Mouse (Mus musculus) cerebellum, postnatal 4 days (tissue): ENCODE data around the gene Grap2.

Experiments used
- DNase-seq, 2 experiments: peaks; one replicate each; pipeline ENCODE4 v3.0.0; 2022; ENCODE audit warnings: low spot score in 2 of 2, mixed read lengths in 1 of 2

Gene Grap2

DNA sequence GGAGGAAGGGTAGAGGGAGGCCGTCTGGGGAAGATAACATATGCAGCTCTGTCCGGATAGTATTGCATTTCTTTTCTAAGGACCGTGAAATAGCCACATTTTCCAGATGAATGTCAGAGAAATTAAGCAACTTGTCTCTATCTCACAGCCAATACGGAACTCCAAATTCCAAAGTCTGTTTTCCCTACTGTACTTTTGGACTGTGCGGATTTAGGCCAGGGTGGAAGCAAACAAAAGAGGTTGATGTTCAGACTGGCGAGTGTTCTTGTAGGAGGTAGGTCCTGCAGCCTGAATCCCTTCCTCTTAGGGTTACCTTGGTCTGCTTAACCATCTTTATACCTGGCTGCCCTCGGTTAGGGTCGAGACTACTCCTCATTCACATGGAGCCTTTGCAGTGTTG lies 109.9 kb downstream of the Grap2 start:
- no peak for DNase-seq

DNA sequence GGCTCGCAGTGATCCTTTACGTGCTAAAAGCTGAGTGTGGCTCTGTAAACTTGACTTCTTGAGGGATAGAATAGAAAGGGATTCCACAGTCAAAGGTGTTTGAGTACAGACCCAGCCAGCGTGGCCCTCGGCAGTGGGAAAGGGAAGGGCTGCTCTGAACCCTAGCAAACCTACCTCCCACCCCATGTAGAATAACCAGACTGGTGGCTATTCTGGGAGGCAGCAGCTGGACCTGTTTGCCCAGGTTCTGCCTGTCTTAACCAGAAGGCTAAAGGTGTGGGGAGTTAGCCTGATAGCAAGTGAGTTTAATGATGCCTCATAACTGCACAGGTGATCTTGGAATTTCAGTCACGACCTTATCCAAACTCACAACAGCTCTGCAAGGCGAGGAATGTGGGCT lies 110.8 kb downstream of the Grap2 start:
- no peak for DNase-seq

DNA sequence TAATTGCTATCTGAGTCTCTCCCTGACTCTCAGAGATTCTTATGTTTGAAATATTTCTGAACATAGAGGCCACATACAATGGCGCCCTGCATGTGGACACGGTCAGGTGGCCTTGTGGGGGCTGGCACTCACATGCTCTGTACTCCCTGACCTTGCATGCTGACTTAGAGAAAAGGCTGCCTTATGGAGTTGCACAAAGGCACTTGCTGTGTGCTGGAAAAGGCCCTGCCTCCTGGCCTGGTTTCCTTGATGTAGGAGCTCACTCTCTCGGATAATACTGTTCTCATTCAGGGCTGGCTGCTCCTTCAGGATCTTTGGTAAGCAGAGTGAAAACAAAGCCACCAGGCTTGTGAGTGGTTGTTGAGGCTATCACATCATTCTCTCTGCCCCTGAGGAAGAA lies 111.6 kb downstream of the Grap2 start:
- no peak for DNase-seq

GRCm38 (mm10) chr15:80684786-80685602 lies 112.6 kb downstream of the Grap2 start:
- DNase-seq: no peak

DNA sequence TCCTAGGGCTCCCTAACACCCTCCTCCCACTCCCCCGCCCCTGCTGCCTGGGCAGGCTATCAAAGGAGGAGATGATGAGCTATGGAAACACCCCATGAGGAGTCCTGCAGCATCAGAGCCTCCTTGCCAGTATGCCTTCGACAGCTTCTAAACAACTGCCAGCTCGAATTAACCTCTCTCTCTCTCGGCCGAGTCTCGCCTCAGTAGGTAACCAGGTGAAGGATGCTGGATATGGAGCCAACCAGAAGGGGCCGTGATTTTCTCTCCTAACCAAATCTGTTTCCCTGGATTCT lies 113.2 kb downstream of the Grap2 start:
- no peak for DNase-seq

DNA sequence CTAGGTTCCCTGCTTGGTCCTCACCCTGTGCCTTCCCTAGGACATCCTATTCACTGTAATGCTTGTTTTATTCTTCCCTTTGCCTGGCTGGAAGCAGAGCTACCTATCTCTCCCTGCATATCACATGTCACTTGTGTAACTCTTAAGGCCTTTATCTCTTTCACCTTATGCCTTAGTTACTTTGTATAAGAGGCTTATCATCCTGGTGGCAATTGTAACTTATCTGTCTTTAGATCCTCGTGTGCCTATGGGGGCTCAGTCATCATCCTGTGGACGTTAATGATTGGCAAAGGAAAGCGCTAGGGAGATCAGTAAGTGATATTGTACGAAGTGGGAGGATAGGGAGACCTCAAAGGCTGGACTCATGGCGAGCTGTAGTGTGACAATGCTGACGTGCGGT lies 116.1 kb downstream of the Grap2 start:
- DNase-seq: no peak

DNA sequence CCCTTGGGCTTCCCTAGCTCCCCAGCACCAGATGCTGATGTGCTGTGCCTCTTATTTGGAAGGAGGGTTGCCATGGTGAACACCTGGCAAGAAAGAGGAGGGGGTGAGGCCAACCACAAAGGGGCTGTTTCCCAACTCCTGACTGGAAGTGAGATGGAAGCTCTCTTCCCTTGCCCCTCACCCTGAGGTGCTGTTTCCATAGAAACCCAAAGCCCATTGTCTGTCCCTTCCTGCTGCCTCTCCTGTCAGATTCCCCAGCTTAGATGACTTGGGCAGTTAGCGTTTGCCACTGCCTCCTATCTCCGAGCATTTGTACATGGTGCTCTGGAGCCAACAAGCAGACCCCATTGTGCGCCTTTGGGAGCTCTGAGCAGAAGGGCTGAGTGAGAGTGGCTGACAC lies 121.1 kb downstream of the Grap2 start:
- no peak for DNase-seq

DNA sequence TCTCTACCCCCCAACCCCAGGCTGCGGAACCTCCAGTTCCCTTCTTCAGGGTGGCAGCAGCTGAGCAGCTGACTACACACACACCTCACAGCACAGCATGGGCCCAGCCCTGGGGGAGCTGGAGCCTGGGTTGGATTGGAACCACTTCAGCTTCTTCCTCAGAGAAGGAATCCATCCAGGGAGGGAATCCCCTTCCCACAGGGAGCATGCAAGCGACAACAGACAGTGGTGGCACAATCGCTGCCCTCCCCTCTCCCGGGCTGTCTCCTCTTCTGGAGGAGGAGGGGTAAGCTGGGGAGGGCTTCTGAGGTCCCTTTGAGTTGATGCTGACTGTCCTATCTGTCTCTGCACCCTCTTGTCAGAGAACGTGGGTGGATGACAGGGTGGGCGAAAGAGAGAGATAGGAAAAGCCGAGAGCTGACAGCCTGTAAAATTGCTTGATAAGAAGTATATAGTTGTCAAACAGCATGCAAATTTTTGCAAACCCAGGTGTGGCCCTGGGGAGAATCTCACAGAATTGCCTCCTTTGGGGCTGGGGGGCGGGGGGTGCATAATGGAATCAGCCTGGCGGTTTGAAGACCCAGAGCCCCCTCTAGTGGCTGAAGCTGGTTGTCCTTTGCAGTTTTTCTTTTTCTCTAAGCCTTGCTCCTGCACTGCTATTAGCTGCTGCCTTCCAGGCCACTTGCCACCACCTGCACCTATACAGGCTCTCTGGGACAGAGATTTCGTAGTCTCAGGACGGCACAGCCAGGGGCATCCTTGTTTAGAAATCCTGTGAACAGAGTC lies 121.9 kb downstream of the Grap2 start:
- peak; percentile 58 to 78 for DNase-seq

- DNase-seq: no peak
Observed at GRCm38 (mm10) chr15:80697564-80697963, 125.2 kb downstream of the Grap2 start.

- peak in 1 of 2 experiments; percentile 13 for DNase-seq
Observed at GRCm38 (mm10) chr15:80701481-80702257, 129.3 kb downstream of the Grap2 start.
